Mouse (Mus musculus): Measurements from ENCODE around the gene Smurf1.
A peak's percentile ranks its signal among the peaks of the same experiment; 100 is the strongest.

The Smurf1 gene

DNA sequence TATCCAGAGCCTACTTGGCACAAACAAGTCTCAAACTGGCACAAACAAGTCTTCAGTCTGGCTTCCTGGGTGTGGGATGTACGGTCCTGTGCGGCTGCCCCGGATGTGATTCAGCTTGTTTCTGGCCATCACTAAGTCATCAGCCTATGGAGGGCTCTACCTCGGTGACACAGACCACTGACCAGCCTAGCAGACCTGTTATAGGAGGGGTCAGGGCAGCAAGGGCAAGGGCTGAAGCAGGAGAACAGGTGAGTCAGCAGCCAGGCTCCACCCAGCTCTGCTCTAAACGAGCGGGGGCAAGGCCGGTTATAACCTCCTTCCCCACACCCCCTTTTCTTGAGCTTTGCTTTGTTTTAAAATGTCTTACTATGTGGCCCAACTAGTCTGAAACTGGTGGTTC, 11.2 kb downstream of the Smurf1 start:
- DNase-seq (ENCODE audit: low spot score): no peak

DNA sequence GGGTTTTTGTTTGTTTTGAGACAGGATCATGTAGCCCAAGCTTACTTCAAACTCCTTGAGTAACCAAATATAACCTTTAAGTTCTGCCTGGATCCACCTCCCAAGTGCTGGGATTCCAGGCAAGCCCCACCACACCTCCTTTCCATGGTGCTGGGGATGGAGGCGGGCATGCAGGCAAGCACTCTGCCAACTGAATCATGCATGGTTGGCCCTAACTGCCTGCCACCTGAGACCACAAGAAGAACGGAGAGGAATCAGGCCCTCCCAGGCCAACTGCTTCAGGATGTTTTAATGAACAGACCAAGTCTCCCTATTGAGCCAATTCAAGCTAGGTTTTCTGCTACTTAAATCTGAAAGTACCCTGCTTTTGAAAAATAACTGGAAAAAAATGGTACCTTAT, 13.1 kb downstream of the Smurf1 start:
- no peak for DNase-seq (ENCODE audit: low spot score)

DNA sequence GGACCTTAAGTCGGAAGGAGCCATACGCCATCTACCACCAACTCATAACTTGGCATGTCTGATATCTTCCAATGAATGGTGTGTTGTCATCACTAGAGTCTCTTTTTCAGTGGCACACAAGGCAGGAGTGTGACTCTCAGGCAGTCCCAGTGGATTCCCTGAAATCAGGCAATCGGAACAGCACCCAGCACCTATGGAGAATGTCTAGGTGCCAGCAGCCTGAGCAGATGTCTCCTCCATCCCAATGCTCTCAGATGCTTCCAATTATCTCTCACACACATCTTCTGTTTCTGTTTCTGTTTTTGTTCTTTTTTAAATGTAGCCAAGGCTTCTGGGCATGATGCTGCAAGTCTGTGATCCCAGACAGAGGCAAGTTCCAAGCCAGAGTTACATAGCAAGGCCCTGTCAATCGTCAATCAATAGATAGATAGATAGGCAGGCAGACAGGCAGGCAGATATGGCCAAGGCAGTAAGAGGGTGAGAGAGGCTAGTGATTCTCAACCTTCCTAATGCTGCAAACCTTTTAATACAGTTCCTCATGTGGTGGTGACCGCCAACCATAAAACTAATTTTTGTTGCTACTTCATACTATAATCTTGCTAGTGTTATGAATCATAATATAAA, 15.1 kb downstream of the Smurf1 start:
- DNase-seq (ENCODE audit: low spot score): no peak

DNA sequence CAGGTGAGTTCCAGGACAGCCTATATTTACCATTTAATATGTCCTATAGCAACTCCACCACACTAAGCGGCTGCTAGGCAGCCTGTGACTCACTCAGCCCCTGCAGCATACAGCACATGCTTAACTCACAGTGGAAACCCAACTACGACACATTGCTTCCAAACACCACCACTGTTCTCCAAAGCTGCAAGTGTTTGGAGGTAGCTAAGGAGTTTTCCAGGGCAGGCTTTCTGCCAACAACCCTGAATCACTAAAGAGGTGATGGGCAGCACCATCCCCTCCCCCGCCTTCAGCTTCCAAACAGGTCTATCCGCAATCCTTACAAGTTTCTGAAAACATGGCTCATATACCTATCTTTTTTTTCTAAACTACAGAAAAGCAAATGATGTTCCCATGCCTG, 15.8 kb downstream of the Smurf1 start:
- no peak for DNase-seq (ENCODE audit: low spot score)

DNA sequence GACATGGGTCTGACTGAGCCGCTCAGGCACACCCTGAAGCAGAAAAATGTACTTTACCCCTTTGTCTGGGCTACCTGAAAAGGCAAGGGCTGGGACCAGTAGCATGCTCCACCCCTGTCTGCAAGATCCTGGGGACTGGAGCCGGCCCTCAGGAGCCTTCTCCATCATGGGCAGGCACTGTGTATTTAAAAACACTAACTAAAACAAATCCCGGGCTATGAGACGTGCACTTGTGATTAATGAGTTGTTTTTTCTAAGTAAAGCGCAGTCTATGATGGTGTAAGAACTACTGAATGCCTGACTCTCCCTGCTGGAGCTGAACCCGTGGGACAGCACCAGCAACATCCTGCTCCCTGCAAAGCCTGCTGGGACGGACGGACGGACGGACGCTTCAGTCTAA, 17.2 kb downstream of the Smurf1 start:
- DNase-seq (ENCODE audit: low spot score): no peak

DNA sequence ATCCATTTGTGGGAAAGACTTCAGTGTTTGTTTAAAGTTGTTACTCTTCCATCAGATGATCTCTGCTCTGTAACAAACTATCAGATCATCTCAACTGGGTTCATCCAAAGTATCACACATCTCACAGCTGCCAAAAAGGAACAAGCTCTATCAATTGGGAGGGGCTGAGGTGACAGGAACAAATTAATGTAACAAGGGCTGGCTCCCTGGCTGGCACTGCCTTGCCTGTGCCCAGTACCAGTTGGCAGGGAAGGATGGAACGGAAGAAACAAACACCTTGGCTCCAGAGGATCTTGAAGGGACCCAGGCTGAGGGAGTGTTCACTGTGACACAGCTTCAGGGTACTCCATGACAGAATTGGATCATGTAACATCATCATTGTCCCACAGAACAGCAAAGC, 17.6 kb downstream of the Smurf1 start:
- DNase-seq (ENCODE audit: low spot score): no peak

DNA sequence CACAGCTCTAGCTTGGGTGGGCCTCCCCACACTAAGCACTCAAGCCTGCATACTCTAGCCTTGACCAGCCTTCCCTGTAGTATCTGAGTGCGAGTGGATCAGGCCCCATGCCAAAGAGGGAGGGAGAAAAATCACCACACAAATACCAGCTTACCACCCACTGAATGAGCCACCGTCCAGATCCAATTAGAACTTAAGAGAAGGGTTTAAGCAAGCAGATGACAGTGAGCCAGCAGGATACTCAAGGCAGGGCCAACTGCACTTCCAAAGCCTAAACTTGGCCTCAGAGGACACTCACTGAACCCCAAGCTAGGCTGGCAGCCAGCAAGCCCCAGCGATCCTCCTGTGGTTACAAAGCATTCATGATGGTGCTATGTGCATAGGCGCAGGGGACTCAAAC, 19.6 kb downstream of the Smurf1 start:
- DNase-seq (ENCODE audit: low spot score): peak; percentile 40

DNA sequence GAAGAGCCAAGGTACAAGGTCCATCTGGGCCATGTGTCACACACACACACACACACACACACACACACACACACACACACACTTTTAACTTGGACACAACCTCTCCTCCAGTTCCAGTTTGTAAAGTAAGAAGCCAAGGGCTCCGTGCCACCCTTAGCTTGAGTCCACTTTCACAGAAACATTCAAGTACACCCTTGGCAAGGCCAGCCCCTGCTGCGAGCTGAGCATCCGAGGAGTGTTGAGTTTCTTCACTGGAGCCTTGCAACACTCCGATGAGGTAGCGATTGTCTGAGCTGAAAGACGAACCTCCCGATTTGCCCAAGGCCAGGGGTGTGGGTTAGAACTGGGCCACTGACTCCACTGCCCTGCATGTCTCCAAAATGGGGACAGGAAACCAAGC, 20.7 kb downstream of the Smurf1 start:
- no peak for DNase-seq (ENCODE audit: low spot score)

DNA sequence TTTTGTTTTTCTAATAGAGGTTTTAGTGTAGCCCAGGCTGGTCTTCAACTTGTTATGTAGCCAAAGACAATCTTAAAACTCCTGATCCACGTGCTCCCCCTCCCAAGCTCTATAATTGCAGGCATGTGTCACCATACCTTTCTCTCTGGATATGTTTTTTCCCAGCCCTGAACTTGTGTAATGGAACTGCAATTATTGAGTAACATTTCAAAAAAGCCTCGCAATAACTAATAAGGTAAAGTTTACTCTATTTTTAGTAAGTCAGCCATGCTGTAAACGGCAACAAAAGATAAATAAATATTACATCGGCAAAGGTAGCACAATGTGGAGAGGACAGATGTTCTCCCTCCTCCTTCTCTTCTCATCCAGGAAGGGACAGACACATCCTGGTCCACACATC, 21.3 kb downstream of the Smurf1 start:
- no peak for DNase-seq (ENCODE audit: low spot score)

DNA sequence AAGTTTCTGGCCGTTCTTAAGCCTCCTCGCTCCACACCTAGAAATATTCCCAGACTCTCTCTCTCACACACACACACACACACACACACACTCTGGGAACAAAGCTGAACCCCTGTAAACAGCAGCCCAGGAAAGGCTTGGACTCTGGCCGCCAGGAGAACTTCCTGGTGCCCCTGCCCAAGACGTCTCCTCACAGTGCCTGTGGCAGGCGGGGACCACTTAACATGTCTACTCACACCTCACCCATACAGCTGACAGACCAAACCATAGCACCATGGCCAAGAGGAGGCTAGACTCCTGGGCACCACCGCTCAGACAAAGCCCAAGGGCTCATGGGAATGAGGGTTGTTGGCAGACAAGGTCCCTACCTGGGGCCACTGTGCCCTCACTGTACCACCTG, 22.3 kb downstream of the Smurf1 start:
- no peak for DNase-seq (ENCODE audit: low spot score)

DNA sequence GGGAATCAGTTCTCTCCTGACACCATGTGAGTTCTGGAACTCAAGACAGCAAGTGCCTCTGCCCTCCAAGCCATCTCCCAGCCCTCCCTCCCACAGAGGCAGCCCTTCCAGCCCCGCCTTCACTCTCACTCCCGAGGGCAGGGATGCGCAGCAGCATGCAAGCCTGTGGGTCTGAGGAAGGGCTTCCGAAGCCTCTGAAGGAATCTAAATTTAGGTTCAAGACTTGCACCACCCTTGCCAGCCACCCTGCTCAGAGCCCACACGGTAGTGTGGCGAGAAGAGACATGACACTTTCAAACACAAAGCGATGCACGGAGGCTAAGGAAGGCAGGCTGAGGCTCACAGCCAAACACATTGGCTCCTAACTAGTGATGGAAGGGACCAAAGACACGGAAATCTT, 23.2 kb downstream of the Smurf1 start:
- DNase-seq (ENCODE audit: low spot score): no peak

DNA sequence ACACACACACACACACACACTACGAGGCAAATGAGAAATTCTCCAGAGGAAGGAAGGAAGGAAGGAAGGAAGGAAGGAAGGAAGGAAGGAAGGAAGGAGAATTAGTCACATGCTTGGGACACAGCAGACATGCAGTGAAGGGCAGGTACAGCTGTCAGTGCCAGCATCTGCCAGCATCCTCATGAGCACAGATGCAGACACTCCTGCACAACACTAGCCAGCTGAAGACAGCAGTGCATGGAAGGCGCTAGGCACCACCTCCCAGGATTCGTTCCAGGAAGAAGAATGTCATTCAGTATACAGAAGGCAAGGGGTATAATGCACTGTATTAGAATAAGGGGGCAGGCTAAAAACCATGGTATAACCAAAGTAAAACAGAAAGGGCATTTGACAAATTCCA, 24.7 kb downstream of the Smurf1 start:
- no peak for DNase-seq (ENCODE audit: low spot score)

DNA sequence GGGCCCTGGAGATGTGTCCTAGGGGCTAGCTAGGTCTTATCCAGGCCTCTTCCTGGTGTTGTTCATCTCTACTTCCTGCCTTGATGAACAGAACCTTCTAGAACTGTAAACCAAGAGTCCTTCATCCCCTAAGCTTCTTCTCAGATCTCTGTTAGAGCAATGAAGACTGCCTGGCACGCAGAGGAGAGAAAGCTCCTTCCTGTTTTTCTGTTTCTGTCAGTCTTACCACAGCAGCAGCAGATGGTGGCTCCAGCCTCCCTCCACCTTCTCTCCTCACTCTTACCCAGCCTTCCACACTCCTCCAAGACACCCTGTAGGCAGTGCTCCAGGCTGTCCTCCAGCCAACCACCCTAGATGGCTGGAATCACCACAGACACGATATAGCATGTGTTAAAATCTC, 28.3 kb downstream of the Smurf1 start:
- DNase-seq (ENCODE audit: low spot score): no peak

DNA sequence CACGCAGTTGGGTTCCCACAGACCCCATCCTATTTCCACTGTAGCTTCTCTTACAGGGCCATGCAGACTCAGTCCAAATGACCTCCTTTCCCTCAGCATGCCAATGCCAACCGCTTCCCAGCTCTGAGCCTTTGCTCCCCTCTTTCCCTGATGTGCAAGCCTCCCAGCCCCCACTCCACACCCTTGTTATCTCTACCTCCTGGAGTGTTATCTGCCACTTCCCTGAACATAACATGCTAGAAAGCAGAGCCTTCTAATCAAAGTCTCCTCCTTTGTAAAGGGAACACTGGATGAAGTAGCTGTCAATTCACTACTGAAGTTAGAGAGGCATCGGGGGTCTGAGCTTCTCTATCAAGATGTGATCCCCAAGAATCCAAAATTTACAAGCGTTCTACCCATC, 32.2 kb downstream of the Smurf1 start:
- no peak for DNase-seq (ENCODE audit: low spot score)

DNA sequence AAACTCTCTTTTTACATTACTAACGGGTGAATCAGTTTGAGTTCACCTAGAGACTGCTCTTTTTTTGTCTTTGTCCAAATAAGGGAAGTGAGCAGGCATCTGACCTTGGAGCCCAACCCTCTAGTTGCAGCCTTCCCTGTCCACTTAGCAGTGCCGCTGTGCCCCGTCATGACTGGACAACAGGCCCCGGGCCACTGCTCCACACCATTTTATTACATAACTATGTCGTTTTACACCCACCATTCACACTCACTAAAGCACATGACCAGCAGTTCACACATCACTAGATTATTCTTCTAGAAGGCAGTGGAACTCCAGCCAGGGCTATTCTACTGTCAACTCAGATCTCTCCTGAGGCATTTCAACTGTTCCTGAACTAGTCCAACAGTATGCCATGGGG, 33.8 kb downstream of the Smurf1 start:
- no peak for DNase-seq (ENCODE audit: low spot score)

DNA sequence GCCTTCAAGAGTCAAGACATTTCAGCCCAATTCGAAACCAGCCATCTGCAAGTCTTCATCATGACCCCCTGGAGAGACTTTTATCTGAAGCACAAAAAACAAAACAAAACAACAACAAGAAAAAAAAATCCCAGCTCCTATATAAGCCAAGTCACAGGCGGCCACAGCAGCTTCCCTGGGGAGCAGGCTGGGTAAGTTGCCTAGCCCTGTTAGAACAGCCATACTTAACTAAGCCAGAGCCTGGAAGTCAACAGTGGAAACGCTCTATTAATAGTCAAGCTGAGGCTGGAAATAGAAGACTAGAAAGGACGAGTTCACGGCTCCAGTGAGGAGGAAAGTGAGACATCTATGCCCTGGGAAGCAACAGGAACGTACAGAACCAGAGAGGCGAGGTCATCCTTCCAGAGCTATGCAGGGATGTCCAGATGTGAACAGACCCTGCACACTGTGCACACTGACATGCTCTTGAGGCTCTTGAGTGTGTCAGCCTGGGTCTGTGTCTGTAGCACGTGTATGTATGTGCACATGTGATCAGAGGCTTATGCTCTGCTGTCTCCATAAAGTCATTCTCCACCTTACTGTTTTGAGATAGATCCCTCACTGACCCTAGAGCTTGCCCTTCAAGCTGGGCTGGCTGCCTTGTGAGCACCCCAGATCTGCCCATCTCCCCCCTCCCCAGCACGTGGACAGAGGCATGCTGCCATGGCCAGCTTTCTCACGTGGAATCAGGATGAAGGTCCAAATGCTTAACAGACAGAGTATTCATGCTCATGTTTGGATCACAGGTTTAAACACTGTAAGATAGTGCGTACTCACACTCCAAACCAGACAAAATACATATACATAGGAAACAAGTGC, 36.6 kb downstream of the Smurf1 start:
- no peak for DNase-seq (ENCODE audit: low spot score)

DNA sequence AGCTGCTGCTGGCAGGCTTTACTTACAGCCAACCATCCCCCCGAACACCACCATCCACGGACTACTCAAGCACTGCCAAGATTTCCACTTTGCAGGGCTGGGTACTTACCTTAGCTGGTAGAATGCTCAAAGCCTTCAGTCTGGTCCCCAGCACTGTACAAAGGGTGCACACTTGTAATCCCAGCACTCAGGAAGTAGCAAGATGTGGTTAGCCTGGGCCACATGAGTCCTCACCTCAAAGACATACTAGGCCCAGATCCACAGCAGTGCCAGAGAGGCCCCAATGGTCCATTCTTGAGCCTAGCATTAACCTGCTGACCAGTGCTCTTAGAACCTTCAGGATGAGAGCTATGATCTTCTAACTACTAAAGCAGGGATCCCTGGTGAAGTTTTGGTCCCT, 39.4 kb downstream of the Smurf1 start:
- no peak for DNase-seq (ENCODE audit: low spot score)

DNA sequence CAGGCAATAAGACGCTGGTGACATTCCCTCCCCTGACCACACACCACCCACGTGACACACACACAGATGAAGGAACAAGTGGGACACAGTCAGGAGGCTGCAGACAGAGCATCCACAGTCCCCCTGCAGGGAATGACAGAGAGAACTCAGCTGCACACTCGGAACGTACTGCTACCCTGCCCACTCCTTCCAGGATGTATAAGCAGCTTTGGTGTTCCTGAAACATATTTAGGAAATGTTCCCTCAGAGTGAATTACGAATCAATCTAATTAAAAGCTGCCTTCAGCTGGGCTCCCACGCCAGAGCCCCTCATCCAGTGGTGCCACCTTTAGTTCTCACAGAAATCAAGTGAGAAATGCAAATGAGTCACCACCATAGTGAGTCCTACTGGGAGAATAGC, 42.3 kb downstream of the Smurf1 start:
- DNase-seq (ENCODE audit: low spot score): peak; percentile 54

DNA sequence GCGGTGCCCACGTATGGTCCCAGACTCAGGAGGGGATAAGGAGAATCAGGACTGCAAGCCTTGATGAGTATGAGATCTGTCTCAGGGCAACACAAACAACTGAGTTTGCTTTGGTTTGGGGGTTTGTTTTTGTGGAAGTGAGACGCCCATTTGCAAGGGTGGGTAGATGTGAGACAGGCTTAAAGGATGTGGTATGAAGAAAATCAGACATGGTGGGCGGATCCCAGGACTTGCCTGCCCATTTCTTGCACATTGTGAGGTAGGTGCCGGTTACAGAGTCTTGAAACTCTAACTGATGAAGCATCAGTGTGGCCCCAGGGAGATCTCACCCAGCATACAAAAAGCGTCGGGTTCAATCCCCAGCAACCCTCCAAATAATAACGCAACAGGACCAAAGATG, 45.9 kb downstream of the Smurf1 start:
- no peak for DNase-seq (ENCODE audit: low spot score)

DNA sequence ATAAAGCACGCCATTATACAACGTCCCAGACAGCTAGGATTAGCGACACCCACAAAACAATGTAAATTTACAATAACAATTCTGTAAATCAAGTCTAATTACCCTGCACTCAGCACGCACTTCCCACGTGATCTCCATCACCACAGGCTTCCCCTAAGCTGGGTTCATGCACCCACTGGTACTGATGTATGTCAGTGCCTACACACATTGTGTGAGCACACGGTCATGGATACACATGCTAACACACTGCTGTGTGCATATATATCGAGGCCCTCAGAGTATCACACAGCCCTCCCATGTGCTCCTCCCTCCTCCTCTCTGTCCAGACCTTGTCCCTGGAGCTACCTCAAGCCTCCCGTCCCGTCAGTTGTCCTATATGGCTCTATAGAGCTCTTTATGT, 46.5 kb downstream of the Smurf1 start:
- no peak for DNase-seq (ENCODE audit: low spot score)

DNA sequence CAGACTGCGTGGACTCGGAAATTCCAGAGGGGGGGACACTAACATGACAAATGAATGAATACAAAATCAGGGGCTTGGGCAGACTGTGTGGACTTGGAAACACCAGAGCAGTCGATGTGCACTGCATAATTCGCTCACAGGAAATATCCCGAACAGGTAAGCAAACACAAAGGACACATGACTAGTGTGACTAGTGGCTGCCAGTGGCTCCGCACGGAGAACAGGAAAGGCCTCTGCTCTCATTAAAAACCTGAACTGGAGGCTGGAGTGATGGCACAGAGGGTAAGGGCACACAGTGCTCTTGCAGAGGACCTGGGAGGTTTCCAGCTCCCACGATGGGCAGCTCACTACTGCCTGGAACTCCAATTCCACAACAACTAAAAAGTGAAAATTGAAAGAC, 47.4 kb downstream of the Smurf1 start:
- DNase-seq (ENCODE audit: low spot score): no peak

DNA sequence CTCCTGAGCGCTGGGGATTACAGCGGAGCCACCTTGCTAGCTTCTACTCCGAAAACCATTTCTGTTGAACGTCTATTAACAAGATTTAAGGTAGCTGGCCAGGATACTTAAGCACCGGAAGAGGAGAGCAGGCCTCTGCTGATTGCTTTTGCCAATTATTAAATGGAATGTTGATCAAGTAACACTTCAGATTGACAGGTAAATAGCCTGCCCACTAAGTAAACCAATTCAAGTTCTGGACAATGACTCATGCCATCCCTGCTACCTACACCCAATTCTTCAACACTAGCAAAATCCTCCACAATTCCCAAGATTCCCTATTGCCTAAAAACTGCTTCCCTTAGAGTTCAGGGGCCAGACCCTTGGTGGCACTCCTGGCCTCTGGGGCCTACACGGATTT, 48.5 kb downstream of the Smurf1 start:
- no peak for DNase-seq (ENCODE audit: low spot score)

DNA sequence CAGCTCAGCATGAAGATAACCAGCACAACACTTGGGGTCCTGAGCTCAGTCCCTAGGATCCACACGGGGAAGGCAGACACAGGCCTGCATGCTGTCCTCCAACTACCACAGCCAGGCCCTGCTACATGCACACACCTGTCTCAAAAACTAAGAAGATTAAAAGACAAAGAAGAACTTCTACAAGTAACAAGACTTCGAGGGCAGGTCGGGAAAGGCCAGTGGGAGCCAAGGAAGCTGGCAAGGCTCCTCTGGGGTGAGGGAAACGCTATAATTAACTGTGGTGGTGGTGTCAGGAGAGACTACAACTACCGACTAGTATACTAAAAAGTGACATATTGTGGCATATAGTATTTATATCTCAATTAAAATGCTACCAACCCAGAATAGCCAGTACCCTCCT, 49.8 kb downstream of the Smurf1 start:
- DNase-seq (ENCODE audit: low spot score): no peak

DNA sequence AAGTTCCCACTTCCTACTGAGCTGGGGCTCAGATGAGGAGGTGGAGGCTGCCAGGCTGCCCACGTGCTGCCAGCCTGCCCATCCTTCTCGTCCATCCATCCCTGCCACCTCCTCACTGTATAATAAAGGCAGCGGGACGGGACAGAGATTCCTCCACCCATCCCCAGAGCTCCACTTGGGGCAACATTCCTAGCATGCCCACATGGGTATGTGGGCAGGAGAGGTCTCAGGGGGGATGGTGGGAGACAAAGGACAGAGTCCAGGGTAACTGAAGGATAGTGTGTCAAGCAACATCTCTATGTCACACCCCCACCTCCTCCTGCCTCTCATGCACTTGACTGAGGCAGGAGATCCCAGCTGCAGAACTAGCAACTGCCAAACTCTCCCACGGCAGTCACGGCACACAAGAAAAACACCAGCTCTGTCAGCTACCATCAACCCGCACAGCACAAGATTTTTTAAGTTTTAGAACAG, 51.2 kb downstream of the Smurf1 start:
- no peak for DNase-seq (ENCODE audit: low spot score)

Measured in layer of hippocampus, adult 11-12 months (tissue).